Mouse (Mus musculus) spleen, adult 12 weeks (tissue): ENCODE data around the gene Rnf128.

Experiments
- DNase-seq: peaks from one replicate; pipeline ENCODE4 v3.0.0; 2022; ENCODE audit warnings: low spot score

Gene Rnf128

DNA sequence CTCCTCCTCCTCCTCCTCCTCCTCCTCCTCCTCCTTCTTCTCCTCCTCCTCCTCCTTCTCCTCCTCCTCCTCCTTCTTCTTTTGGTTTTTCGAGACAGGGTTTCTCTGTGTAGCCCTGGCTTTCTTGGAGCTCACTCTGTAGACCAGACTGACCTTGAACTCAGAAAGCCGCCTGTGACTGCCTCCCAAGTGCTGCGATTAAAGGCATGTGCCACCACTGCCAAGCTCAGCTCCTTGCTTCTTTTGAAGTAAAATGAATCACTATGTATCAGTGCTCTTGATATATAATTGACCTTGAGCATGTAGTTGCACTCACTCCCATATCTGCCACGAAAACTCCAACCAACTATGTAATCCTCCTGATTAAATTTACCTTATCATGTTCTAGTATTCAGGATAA is 59.0 kb downstream of the Rnf128 start:
- no peak for DNase-seq

DNA sequence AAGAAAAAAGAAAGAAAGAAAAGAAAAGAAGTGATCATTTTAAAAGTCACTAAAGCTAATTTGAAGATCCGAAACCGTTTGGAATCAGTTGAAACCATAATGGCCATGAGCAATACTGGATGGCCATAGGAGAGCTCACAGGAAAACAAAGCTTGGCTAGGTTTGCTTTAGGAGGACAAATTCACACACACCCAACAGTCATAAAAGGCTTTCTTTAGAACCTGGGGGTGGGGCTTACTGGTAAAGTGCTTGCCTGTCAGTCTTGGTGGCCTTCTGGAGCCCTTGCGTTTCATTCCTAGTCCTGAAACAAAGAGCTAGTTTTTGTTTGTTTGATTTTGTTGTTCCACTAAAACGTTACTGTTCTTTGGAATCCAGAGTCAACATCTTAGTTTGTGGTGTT is 71.6 kb downstream of the Rnf128 start:
- DNase-seq = no peak

DNA sequence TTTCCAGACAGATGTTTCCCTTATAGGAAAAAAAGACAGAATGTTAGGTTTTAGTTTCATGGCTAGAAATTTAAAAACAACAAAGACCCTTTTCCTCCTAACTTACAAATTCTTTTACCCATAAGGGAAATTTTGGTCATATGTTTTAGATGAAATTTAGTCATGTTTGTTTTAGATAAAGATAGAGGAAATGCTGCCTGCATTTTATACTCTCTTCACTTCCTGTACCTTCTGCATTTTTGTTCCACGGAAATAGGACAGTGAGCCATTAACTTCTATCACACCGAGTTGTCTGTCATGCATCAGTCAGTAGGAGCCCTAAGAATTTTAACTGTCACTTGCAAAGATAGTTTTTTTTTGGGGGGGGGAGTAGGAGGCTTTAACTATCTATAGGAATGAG is 76.6 kb downstream of the Rnf128 start:
- DNase-seq = no peak

DNA sequence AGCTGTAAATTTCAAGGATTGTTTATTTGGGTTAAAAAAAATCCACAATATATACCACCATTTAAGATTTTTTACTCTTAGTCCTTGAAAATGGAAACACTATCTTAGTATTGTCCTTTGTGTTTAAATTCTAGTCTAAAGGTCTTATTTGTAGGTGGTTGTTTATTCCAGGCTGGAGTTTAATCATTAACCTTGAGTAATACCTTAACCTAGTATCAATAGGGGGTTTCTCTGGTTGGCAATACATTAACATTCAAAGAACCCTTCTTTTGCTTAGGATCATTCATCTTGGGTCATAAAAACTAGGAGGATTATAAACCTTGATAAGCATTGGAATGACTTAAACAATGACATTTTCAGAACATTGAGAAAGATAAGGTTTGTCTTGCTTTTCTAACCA is 77.3 kb downstream of the Rnf128 start:
- no peak for DNase-seq

DNA sequence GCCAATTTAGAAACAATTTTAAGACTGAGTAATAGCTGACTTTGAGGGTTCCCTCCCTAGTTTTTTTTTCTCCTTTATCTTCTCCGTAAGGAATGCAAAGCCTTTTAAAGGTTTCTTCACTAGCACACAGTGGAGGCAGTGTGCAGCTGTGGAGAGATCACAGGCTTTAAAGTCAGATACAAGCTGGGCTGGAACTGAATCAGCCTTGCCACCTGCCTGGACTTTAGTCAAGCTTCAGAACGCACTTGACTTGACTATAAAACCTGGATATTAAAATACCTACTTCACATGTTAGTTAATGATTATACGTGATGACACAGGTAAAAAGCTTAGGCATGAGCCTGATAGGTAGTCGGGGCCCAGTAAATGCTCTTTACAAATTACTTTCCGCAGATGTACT is 89.1 kb downstream of the Rnf128 start:
- DNase-seq = no peak

DNA sequence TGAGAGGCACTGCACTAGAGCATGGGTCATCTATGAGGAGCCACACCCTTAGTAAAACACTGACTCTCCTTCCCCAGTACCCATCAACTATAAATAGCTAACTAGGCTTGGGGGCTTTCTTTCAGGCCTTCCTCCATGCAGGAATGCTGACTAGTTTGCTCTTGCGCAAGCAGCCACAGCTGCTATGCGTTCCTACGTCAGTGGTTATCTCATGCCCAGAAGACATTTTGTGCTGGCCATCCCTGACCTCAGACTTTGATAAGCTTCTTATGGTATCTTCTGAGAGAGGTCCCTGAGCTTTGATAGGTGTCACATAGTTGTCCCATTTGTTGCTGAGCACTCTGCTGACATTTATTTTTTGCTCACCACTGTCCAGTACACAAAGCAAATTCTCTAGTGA is 90.2 kb downstream of the Rnf128 start:
- no peak for DNase-seq

DNA sequence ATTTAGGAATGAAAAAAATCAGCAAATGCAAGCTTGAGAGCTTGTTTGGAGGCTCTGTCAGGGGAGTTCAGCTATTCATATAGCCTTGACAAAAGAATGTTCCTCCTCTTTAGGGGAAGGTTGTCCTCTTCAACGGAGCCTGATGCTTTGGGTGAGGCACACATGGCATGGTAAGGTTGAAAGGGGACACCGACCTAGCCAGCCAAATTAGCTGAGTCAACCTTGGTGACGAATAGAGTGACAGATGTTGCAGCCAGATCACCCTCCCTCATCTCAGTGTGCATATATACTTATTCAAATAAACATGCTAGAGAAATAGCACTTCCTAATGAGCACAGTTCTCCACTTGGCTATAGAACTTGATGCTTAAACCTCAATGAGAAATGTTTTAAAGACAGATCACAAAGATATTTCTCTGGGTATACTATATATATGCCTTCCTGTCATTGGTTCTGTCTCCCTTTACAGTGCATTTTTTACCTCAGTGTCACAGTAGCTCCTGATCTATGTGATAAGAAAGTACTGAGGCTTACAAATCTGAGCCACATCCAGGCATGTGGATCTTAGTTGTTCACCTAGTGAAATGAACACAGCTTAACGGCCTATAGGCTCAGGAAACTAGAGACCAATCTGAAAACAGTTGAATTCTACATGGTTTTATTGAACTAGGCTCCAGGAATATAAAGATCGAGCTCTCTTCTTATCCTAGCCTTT is 91.4 kb downstream of the Rnf128 start:
- no peak for DNase-seq

DNA sequence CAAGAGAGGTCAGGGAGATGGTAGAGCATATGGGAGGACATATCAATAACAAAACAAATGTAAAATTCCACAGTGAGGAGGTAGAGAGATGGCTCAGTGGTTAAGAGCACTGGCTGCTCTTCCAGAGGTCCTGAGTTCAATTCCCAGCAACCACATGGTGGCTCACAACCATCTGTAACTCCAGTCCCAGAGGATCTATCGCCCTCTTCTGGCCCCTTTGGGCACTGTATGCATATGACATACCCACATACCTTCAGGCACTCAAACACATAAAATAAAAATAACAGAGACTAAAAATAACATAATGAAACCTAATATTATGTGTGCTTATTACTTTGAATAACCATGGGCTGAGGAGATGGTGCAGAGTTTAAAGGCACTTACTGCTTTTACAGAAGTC is 99.0 kb downstream of the Rnf128 start:
- DNase-seq = no peak

DNA sequence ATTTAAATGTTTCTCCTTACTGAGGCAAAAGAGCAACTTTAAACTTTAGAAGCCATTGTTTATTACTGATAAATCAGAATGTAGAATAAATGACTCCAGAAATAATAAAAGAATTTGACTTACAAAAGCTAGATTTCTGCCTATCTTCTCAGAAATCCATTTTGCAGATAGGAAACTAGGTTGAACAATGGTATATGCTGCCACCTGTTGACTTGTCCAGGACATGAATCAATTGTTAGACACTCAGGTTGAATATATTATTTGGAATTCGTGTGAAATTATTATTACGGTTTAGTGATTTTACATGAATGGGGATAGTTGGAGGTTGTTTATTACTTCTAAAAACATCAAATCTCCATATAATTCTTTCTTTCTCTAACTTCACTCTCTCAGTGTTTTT is 102.7 kb downstream of the Rnf128 start:
- DNase-seq = no peak

DNA sequence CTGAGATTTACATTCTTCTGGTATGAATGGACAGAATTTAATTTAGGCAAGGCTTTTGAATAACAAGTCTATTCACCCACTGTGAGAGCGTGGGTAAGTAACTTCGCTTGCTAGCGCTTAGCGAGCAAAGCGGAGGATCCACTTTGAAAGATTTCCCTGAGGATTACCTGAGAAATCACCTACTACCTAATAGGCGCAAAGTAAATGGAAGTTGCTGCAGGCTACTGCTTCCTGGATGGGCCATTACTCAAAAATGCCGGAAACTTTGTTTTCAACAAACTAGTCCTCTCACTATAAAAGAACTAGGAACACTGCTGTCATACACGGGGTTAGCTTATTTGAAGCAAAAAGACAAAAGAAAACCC is 121.3 kb downstream of the Rnf128 start:
- no peak for DNase-seq

DNA sequence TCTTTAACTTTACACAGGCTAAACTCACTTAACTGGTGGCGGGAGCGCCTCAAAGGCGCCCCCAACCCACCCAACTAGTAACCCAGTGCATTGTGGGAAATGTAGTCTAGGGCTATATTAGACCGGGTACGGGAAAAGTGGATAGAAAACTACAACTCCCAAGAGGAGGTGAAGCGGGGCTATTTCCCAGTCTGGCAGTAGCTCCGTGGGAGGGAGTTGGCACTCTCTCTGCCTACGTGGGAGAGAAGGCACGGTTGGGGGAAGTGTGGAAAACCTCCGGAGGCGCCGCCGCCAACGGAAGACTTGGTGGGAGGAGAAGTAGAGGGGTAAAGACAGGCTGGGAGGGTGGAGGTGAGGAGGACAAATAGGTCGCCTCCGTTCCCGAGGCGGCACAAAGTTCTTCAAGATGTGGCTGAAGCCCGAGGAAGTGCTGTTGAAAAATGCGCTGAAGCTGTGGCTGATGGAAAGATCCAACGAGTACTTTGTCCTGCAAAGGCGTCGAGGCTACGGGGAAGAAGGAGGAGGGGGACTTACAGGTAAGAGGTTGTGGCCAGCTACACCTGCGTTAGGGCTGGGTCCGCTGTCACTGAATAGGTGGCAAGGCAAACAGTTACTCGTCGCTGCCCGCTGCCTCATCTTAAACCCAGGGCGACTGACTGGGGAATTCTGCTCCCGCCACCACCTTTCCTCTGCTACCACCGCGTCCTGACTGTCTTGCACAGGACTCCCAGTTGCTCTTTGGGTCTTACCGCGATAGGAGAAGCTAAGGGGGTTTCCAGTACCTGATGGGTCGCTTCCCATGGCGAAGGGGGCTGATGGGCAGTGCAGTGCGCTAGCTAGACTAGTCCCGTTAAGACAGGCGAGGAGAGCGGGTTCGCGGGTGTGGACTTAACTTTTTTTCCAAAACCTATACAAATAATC is 121.9 kb downstream of the Rnf128 start, which contains the start of gene Tbc1d8b:
Gene Tbc1d8b (plus strand): TSS at position 222 of the 921 bp plus-strand sequence.
- DNase-seq = peak; percentile 40

DNA sequence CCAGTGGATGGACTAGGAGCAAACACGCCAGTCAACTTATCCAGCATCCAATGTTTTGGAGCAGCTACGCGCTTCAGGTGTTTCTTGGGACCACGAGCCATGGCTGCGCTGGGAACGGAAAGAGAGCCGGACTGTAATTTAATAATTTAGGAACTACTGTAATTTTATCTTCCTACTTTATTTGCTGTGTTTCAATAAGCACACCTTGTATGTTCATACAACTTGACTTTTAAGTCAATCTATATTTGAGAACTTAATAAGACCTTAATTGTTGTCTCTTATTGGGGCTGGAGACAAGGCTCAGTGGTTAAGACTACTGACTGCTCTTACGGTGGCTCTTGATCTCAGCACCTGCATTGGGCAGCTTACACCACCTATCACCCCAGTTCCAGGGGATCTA is 151.3 kb downstream of the Rnf128 start, which contains the start of gene Gm15013:
Gene Gm15013 (minus strand): TSS at position 101 of the 400 bp plus-strand sequence.
- DNase-seq = no peak

DNA sequence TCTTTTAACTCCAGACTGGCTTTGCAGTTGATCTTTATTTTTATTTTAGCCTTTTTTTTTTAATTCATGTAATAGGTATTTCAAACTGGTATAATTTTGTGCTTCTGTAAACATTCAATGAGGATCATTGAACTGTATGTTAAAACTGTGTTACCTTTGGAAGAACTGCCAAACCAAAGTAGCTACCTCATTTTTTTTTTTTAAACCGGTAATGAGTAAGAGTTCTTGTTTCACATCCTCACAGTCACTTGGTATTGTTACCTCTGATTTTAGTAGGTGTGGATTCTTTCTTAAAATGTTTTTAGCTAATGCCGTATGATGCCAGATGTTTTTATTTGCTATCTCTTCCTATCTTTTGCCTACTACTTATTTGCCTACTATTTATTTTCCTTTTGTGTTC is 159.2 kb downstream of the Rnf128 start:
- DNase-seq = no peak
